In genomic region chr11:69405397-69406200, GRCm38 (mm10) we compare ENCODE assay signal across 24 mouse cellular contexts. TPM values are rescaled to one million over a fixed set of nuclear protein-coding genes. Genes with fewer than 3 reads are reported as not detected.
DNase-seq lines count a peak whose midpoint lies in the region; ATAC-seq and TF ChIP-seq lines count a peak whose summit lies in the region.
"Had no signal": no experiment of that assay in that cellular context is flagged by ENCODE, and none has a peak within 500 bp of the region (broad histone marks: within the 10 kb centered on the region; RNA-seq: fewer than 3 reads in every experiment).

No protein-coding gene starts in this region.

- no peaks in the 10 kb centered on the region for H3K27me3 ChIP-seq in cerebellum, adult 2 months (ENCODE audit: control insufficient read depth, insufficient read depth, low read length)
- H3K27me3 ChIP-seq: liver, embryonic 13.5 days; midbrain, embryonic 15.5 days; stomach, embryonic 15.5 days had no signal

- TF ChIP-seq POLR2A in cerebellum, adult 2 months (IDR thresholded peaks at IDR 0.05; ENCODE audit: borderline replicate concordance, insufficient read depth, low read length) = no peak

- 83% methylated on average over 24 of the region's 24 CpGs for WGBS in cerebellum, adult 2 months

- TF ChIP-seq CTCF in cerebellum, adult 2 months (IDR thresholded peaks at IDR 0.05; ENCODE audit: borderline replicate concordance, insufficient read depth, low read depth, low read length) = no peak

- peak; percentile 15 to 18 for DNase-seq in cerebellum, adult 2 months
- peak; percentile 8 for DNase-seq in gastrocnemius, postnatal 10 days
- no peak for DNase-seq in gastrocnemius, adult 8-10 months (ENCODE audit: low spot score in 2 of 2)
- peak; percentile 4 for DNase-seq in ovary, adult 18-20 months (ENCODE audit: low spot score)
- DNase-seq in ovary, postnatal 36 days (ENCODE audit: low spot score) = no peak
- DNase-seq in frontal cortex, adult 2 months (ENCODE audit: extremely low spot score in 1 of 2, low spot score in 1 of 2) = no peak
- DNase-seq: adrenal gland, postnatal 10 days; gastrocnemius, postnatal 36 days; layer of hippocampus, postnatal 36 days; liver, embryonic 13.5 days; lung, adult 2 months; lung, postnatal 14 days; right cerebral cortex, adult 18-20 months; right cerebral cortex, postnatal 4 days; thymus, postnatal 25 days had no signal

- no peak for ATAC-seq in cerebellum, adult (ENCODE audit: insufficient number of reproducible peaks, low FRiP score, low TSS enrichment)
- ATAC-seq: hindbrain, embryonic 16.5 days; intestine, postnatal 0 days; midbrain, embryonic 15.5 days had no signal

- H3K4me1 ChIP-seq in cerebellum, adult 2 months (ENCODE audit: control insufficient read depth, insufficient read depth, low read length) = peaks cover 13% of the 10 kb centered on the region; the same call in 1 of the 2 replicates

- no peak overlapping the region for H3K27ac ChIP-seq in cerebellum, adult 2 months (ENCODE audit: insufficient read depth, low read length)
- H3K27ac ChIP-seq: forebrain, embryonic 12.5 days; layer of hippocampus, adult 2 months; liver, embryonic 13.5 days; midbrain, embryonic 15.5 days; neural tube, embryonic 13.5 days; stomach, embryonic 15.5 days had no signal

- H3K4me3 ChIP-seq in cerebellum, adult 2 months (replicated peaks; ENCODE audit: insufficient read depth, low read depth, low read length) = no peak overlapping the region
- H3K4me3 ChIP-seq: forebrain, embryonic 12.5 days; layer of hippocampus, adult 2 months; liver, embryonic 13.5 days; midbrain, embryonic 15.5 days; myocyte; neural tube, embryonic 13.5 days; stomach, embryonic 15.5 days had no signal

RNA-seq across cellular contexts. Expression of gene Tmem88, which starts 7.6 kb away (rescaled TPM):
- polyA plus RNA-seq in cerebellum, adult 2 months (2012; rRNA removed) = 5.7 and 6.0 TPM in 2 replicates
- 10 to 100 TPM; 14.0 to 15.7 TPM for total RNA-seq in gastrocnemius, postnatal 10 days (2021)
- 1 to 10 TPM; 4.1 to 4.6 (median 4.1) TPM for total RNA-seq in gastrocnemius, adult 8-10 months (2022)
- 4.1 and 4.6 TPM in 2 replicates for polyA plus RNA-seq in frontal cortex, adult 2 months (2012; rRNA removed)

RNA-seq across cellular contexts. Expression of gene Kdm6b, which starts 7.9 kb away (rescaled TPM):
- polyA plus RNA-seq in cerebellum, adult 2 months (2012; rRNA removed) = 14.0 and 16.5 TPM in 2 replicates
- 10 to 100 TPM; 35.9 to 47.5 TPM for total RNA-seq in gastrocnemius, postnatal 10 days (2021)
- 10 to 100 TPM; 19.1 to 22.9 (median 20.8) TPM for total RNA-seq in gastrocnemius, adult 8-10 months (2022)
- 12.3 and 12.7 TPM in 2 replicates for polyA plus RNA-seq in frontal cortex, adult 2 months (2012; rRNA removed)

RNA-seq across cellular contexts. Expression of gene Cyb5d1, which starts 10.2 kb away (rescaled TPM):
- polyA plus RNA-seq in cerebellum, adult 2 months (2012; rRNA removed) = 40.2 and 41.9 TPM in 2 replicates
- total RNA-seq in gastrocnemius, postnatal 10 days (2021) = 10 to 100 TPM; 18.8 to 22.3 TPM
- 10 to 100 TPM; 33.2 to 38.0 (median 36.7) TPM for total RNA-seq in gastrocnemius, adult 8-10 months (2022)
- polyA plus RNA-seq in frontal cortex, adult 2 months (2012; rRNA removed) = 34.2 and 35.7 TPM in 2 replicates

RNA-seq across cellular contexts. Expression of gene Naa38, which starts 10.3 kb away (rescaled TPM):
- polyA plus RNA-seq in cerebellum, adult 2 months (2012; rRNA removed) = 193 and 200 TPM in 2 replicates
- total RNA-seq in gastrocnemius, postnatal 10 days (2021) = 10 to 100 TPM; 83.8 to 94.5 TPM
- 10 to 100 TPM; 73.2 to 78.1 (median 75.7) TPM for total RNA-seq in gastrocnemius, adult 8-10 months (2022)
- polyA plus RNA-seq in frontal cortex, adult 2 months (2012; rRNA removed) = 179 and 182 TPM in 2 replicates

RNA-seq across cellular contexts. Expression of gene Chd3, which starts 36.4 kb away (rescaled TPM):
- polyA plus RNA-seq in cerebellum, adult 2 months (2012; rRNA removed) = 111 and 115 TPM in 2 replicates
- total RNA-seq in gastrocnemius, postnatal 10 days (2021) = 10 to 100 TPM; 39.0 to 59.5 TPM
- total RNA-seq in gastrocnemius, adult 8-10 months (2022) = 1 to 10 TPM; 4.2 to 9.0 (median 5.5) TPM
- polyA plus RNA-seq in frontal cortex, adult 2 months (2012; rRNA removed) = 374 and 399 TPM in 2 replicates

Comparison
In these comparisons a context has a peak if more than half of its experiments do, and no peak if none do; other contexts are left out.
1. DNase-seq: peak in cerebellum, adult 2 months (2 of 2), gastrocnemius, postnatal 10 days (single experiment) and ovary, adult 18-20 months (single experiment); none in gastrocnemius, adult 8-10 months (0 of 2), ovary, postnatal 36 days (single experiment) and frontal cortex, adult 2 months (0 of 2).